Mouse (Mus musculus) midbrain, embryonic 14.5 days (tissue): ENCODE data around the gene H1foo. TPM values are rescaled to one million over a fixed set of nuclear protein-coding genes. Genes with fewer than 3 reads are reported as not detected.
A peak's percentile ranks its signal among the peaks of the same experiment; 100 is the strongest.

Source experiments
- ATAC-seq: fragments of 200-750 bp; cut with Nextera tagmentation; 2 replicates; pipeline ENCODE4 v1.8.0; 2017; ENCODE audit warnings: moderate number of reproducible peaks, moderate library complexity; ENCODE audit not compliant: low FRiP score, low TSS enrichment
- DNase-seq: peaks from one replicate; pipeline ENCODE4 v3.0.0-alpha.2; 2015
- H3K27ac ChIP-seq: fragments of 300-500 bp; sonication (generic); replicated peaks from 2 replicates; pipeline ENCODE4 v1.5.1; 2014; ENCODE audit warnings: mild to moderate bottlenecking, low read depth, low read length, moderate library complexity
- H3K27me3 ChIP-seq: fragments of 300-500 bp; sonication (generic); 2 replicates; pipeline ENCODE4 v1.6.1; 2014; ENCODE audit warnings: low read length, control low read depth, mixed read lengths; ENCODE audit not compliant: control insufficient read depth, insufficient read depth
- H3K36me3 ChIP-seq: fragments of 300-500 bp; sonication (generic); 2 replicates; pipeline ENCODE4 v1.6.1; 2014; ENCODE audit warnings: low read length, control low read depth; ENCODE audit not compliant: control insufficient read depth, insufficient read depth
- H3K4me1 ChIP-seq: fragments of 300-500 bp; sonication (generic); 2 replicates; pipeline ENCODE4 v1.6.1; 2014; ENCODE audit warnings: mild to moderate bottlenecking, antibody characterized with exemption, low read length, control low read depth; ENCODE audit not compliant: control insufficient read depth, insufficient read depth
- H3K4me2 ChIP-seq: fragments of 300-500 bp; sonication (generic); 2 replicates; pipeline ENCODE4 v1.6.1; 2014; ENCODE audit warnings: mild to moderate bottlenecking, low read length, moderate library complexity
- H3K4me3 ChIP-seq: fragments of 300-500 bp; sonication (generic); replicated peaks from 2 replicates; pipeline ENCODE4 v1.5.1; 2014; ENCODE audit warnings: low read depth, low read length
- H3K9ac ChIP-seq: fragments of 300-500 bp; sonication (generic); replicated peaks from 2 replicates; pipeline ENCODE4 v1.6.1; 2014; ENCODE audit warnings: mild to moderate bottlenecking, low read length, moderate library complexity
- H3K9me3 ChIP-seq: fragments of 300-500 bp; sonication (generic); 2 replicates; pipeline ENCODE4 v1.6.1; 2016; ENCODE audit warnings: low read length, control low read depth, mixed read lengths; ENCODE audit not compliant: control insufficient read depth
- WGBS: fragments of 180-500 bp; shearing (Covaris S2); extraction: QIAGEN DNeasy Blood & Tissue Kit; methylation state at CpG from one replicate; pipeline ENCODE4 v1.1.7; 2014; 5-methylcytosine and 5-hydroxymethylcytosine counted together
- polyA plus RNA-seq: library from polyadenylated mRNA; unstranded; fragments of >200 nt; fragmentation: Nextera tagmentation; extraction: Ambion mirVana; gene quantifications from 2 replicates; pipeline ENCODE4 v1.2.1, GENCODE M21; 2014

The H1foo gene
- polyA plus RNA-seq, 1 experiment from 2014 or later = not detected

DNA sequence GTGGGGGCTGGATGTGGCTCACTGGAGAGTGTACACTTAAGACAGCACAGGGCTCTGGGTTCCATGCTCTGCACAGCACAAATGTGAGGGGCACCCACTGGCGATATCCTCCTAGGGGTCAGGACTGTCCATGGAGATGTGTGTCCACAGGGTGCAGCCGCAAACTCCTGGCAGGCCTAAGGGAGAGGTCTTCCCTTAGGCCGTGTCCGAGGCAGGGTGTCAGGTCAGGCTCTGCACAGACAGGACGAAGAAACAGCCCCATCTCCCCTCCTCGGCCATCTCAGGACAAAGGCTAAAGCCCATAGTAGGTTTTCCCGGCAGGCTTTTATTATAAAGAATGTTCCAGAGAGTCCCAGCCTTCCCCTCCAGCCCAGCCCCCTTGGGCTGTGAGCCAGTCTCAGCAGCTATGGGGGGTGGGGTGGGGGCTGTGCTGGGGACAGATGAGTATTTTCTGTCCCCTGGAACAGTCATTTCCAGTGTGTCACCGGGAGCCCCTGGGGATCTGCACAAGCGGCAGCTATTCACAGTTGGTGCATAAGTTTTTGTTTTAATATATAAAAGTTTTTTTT is 9.9 kb downstream of the H1foo start:
- Histone ChIP-seq H3K36me3 (no peaks in the 10 kb centered on the region), H3K9me3 (no peaks in the 10 kb centered on the region), H3K27me3 (no peaks in the 10 kb centered on the region), H3K4me3 (no peak overlapping the region), H3K4me1 (0 out of 2 replicates have a peak, but pooled peaks cover 7% of the 10 kb centered on the region), H3K27ac (no peak overlapping the region), H3K9ac (no peak overlapping the region), H3K4me2 (no peak overlapping the region)
- DNase-seq = no peak
- 79% methylated on average over 9 of the region's 9 CpGs for WGBS
- no peak for ATAC-seq

DNA sequence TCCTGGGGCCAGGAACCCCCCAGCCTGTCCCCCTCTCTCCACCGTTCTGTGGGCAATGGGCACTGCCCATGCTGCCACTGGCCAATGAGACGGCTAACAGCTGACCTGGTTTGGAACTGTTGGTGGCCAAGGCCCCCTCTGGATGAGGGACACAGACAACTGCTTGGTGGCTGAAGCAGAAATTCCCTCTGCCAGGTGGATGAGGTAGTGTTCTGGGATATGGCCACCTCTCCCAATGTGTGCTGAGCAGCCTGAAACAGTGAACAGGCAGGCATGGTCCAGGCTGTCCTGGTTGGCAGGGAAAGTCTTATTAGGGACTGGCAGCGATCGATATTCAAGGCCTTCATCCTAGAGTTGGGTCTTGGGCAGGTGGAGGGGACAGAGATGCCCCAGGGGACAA is 10.4 kb downstream of the H1foo start:
- no peak overlapping the region for H3K4me2 ChIP-seq
- H3K27ac ChIP-seq = no peak overlapping the region
- no peaks in the 10 kb centered on the region for H3K36me3 ChIP-seq
- no peaks in the 10 kb centered on the region for H3K9me3 ChIP-seq
- no peak overlapping the region for H3K9ac ChIP-seq
- H3K4me3 ChIP-seq = no peak overlapping the region
- H3K4me1 ChIP-seq = 0 out of 2 replicates have a peak, but pooled peaks cover 7% of the 10 kb centered on the region
- no peaks in the 10 kb centered on the region for H3K27me3 ChIP-seq
- DNase-seq (no peak), ATAC-seq (no peak)
- WGBS = 87% methylated on average over 4 of the region's 4 CpGs

DNA sequence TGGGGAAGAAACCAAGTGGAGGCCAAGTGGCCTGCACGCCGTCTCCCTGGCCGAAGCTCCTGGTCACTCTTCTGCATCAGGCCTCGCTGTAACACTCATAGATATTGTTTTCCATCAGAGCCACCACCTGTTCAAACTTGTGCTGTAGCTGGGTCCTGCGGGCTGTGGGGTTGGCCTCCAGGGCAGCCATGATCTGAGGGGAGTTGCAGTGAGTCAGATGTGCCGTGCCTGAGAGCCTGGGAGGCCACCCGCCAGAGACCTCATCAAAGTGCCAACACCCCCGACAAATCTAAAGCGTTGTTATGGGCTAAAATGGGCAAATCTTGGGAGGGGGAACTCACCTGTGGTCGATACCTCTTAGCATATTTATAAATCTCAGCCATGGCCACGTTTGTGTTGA is 10.9 kb downstream of the H1foo start:
- H3K9ac ChIP-seq = no peak overlapping the region
- ATAC-seq (no peak), DNase-seq (no peak)
- 81% methylated on average over 11 of the region's 11 CpGs for WGBS
- no peak overlapping the region for H3K4me3 ChIP-seq
- no peaks in the 10 kb centered on the region for H3K9me3 ChIP-seq
- 0 out of 2 replicates have a peak, but pooled peaks cover 7% of the 10 kb centered on the region for H3K4me1 ChIP-seq
- H3K36me3 ChIP-seq = no peaks in the 10 kb centered on the region
- no peak overlapping the region for H3K27ac ChIP-seq
- no peak overlapping the region for H3K4me2 ChIP-seq
- no peaks in the 10 kb centered on the region for H3K27me3 ChIP-seq

DNA sequence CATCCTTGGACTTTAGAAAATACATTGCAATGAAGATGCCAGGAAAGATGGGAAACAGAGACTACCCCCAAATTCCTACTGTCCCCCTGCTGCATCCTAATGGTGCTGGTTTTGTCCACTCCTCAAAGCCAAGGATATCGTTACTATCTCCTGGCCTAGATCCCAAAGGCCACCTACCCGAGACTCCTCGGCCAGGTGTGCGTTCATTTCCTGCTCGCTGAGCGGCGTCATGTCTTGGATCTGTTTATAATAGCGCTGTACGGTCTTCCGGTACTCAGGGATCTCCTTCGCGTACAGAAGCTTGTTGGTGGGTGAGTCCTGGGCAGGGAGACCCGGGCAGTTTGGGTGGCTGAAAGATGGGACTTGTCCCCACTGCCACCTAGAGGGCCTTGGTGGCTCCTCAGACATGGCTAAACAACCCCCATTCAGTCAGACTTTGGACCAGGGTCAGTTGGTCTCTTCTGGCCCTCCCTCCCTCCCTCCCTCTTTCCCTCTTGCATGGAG is 11.7 kb downstream of the H1foo start:
- H3K4me1 ChIP-seq = 0 out of 2 replicates have a peak, but pooled peaks cover 7% of the 10 kb centered on the region
- no peaks in the 10 kb centered on the region for H3K36me3 ChIP-seq
- no peak for ATAC-seq
- no peak overlapping the region for H3K4me2 ChIP-seq
- 90% methylated on average over 13 of the region's 13 CpGs for WGBS
- no peak for DNase-seq
- H3K9ac ChIP-seq = no peak overlapping the region
- H3K27me3 ChIP-seq = no peaks in the 10 kb centered on the region
- H3K27ac ChIP-seq = no peak overlapping the region
- H3K4me3 ChIP-seq = no peak overlapping the region
- no peaks in the 10 kb centered on the region for H3K9me3 ChIP-seq

DNA sequence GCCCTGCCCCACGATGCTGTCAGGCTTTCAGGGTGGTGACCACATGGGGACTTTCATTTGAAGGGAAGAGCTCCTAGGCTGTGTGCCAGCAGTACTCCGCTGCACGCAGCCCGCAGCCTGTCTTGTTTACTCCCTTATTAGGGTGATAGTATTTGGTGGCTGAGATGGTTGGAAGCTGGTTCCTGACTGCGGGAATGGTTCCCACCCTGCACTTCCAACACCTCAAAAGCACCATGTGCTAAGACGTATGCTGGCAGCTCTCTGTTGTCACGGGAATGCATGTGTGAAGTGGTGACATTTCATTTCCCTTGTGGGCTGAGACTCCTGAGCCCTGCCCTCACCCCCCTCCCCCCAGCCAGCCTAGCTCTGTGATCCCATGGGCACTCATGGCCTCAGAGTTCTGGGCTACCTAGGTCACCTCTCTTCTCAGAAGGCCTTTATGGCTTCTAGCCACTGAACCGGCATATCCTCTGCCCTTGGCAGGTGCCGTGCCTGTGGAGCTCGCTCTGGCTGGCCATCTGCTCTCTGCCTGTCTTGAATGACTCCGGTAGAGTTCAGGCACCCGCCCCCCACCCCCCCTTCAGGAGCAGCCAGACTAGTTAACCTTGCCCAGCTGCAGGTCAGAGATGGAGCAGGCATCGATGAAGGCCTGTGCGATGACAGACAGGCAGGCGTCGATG is 12.3 kb downstream of the H1foo start:
- Histone ChIP-seq H3K27ac (no peak overlapping the region), H3K9me3 (no peaks in the 10 kb centered on the region), H3K27me3 (no peaks in the 10 kb centered on the region), H3K4me2 (no peak overlapping the region), H3K9ac (no peak overlapping the region), H3K4me1 (0 out of 2 replicates have a peak, but pooled peaks cover 7% of the 10 kb centered on the region), H3K36me3 (no peaks in the 10 kb centered on the region), H3K4me3 (no peak overlapping the region)
- DNase-seq = peak; percentile 39
- WGBS = 44% methylated on average over 16 of the region's 16 CpGs
- ATAC-seq = 0 out of 2 replicates have a peak, but pooled peaks have one; percentile 22

DNA sequence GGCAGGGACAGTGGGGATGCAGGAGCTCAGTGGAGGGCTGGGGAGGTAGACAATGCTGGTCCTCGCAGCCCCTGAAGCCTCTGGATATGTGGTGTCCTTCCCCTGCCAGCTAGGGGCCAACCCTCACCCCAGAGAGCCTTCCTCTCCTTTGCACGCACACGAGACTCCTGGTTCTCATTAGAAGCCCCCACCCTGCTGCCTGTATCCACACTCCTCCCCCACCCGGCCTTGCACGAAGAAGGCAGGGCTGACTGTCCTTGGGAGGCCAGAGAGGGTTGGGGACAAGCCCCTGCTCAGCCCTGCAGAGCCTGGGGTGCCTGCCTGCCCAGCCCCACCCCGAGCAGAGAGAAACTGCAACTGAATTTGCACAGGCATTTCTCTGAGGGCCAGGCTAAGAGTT is 12.9 kb downstream of the H1foo start:
- 49% methylated on average over 6 of the region's 6 CpGs for WGBS
- DNase-seq (no peak), ATAC-seq (no peak)
- Histone ChIP-seq H3K4me3 (no peak overlapping the region), H3K4me2 (no peak overlapping the region), H3K27me3 (no peaks in the 10 kb centered on the region), H3K27ac (no peak overlapping the region), H3K9ac (no peak overlapping the region), H3K4me1 (0 out of 2 replicates have a peak, but pooled peaks cover 7% of the 10 kb centered on the region), H3K9me3 (no peaks in the 10 kb centered on the region), H3K36me3 (no peaks in the 10 kb centered on the region)

DNA sequence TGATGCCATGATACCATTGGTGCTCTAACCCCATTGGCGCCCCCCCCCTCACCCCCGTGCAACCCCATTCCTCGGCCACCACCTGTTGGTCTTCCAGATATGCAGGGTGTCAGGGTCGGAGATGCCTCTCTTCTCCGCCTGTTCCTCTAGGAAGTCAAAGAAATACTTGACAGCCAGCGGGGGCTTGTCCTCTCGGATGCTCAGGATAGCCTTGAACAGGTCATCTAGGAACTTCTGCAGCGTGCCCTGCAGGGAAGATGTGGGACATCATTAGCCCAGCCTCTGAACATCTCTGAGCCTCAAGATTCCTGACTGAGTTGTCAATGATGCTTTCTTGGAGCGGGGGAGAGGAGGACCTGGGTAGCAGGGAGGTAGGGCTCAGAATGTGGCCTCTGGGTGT is 13.7 kb downstream of the H1foo start:
- Histone ChIP-seq H3K9me3 (no peaks in the 10 kb centered on the region), H3K4me1 (0 out of 2 replicates have a peak, but pooled peaks cover 7% of the 10 kb centered on the region), H3K4me3 (no peak overlapping the region), H3K36me3 (no peaks in the 10 kb centered on the region), H3K27ac (no peak overlapping the region), H3K4me2 (no peak overlapping the region), H3K27me3 (no peaks in the 10 kb centered on the region), H3K9ac (no peak overlapping the region)
- DNase-seq (no peak), ATAC-seq (no peak)
- 92% methylated on average over 9 of the region's 9 CpGs for WGBS

DNA sequence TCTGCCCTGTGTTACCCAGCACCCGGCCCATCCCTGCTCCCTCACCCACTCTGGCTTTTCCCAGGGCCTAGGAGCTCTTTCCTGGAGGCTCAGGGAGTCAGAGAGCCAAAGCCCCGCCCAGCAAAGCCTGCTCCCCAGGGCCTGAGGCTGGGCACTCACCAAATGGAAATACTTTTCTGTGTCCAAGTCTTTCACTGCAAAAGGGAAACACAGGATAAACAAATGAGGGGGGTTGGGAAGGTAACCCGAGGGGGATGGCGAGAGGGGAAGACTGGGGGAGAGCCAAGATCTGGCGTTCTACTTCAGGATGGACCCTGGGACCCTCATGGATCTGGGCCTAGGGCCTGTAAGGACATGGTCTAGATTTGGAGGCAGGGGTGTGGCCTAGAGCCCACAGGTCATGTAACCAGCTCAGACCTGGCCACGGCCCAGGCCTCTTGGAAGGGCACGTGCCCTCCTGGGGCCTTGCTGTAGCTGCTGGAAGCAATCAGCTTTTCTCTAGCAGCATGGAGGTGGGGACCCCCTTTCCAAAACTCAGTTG is 14.5 kb downstream of the H1foo start:
- Histone ChIP-seq H3K27me3 (no peaks in the 10 kb centered on the region), H3K27ac (no peak overlapping the region), H3K9ac (no peak overlapping the region), H3K9me3 (no peaks in the 10 kb centered on the region), H3K36me3 (no peaks in the 10 kb centered on the region), H3K4me1 (0 out of 2 replicates have a peak, but pooled peaks cover 7% of the 10 kb centered on the region), H3K4me3 (no peak overlapping the region), H3K4me2 (no peak overlapping the region)
- ATAC-seq (no peak), DNase-seq (no peak)
- 82% methylated on average over 7 of the region's 7 CpGs for WGBS
